Mouse (Mus musculus) stomach, postnatal 0 days (tissue): ENCODE measurements around the gene Coq2.

Experiments used
- CTCF ChIP-seq: IDR thresholded peaks from 2 replicates; pipeline ENCODE4 v1.5.1; 2016; ENCODE audit warnings: antibody characterized with exemption, low read depth, mild to moderate bottlenecking, moderate library complexity
- EP300 ChIP-seq: optimal IDR thresholded peaks from 2 replicates; pipeline ENCODE3; 2016; ENCODE audit warnings: antibody characterized with exemption

GRCm38 (mm10) chr5:100651486-100651885 lies 23.5 kb downstream of the Coq2 start:
- TF ChIP-seq CTCF = no peak
- TF ChIP-seq EP300 = no peak
